Mouse (Mus musculus) spleen, postnatal 10 days (tissue): ENCODE results near the gene Spata31d1d.

Source experiments
- DNase-seq, 2 experiments: peaks; one replicate each; pipeline ENCODE4 v3.0.0; 2021 to 2022; ENCODE audit warnings: low spot score in 2 of 2

The Spata31d1d gene

DNA sequence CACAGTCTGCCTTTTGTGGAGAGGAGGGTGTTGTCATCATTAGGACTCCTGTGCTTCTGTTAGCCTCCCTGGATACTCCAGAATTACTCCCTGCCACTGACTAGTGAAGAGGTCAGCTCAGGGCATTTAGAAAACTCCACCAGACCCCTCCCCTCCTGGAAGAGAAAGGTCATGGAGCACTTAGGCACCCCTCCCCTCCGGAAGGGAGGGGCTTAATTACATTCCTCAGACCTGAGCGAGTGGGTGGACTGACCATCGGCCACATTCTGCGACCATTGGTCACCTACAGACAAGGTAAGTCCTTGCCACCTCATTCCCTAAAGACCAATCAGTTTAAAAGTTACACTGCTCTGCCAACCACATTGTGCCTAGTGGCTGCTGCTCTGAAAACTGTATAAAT, 52.2 kb downstream of the Spata31d1d start:
- no peak for DNase-seq

- no peak for DNase-seq
Measured at GRCm38 (mm10) chr13:59676316-59677229, 55.0 kb downstream of the Spata31d1d start.
